Mouse (Mus musculus): Measurements from ENCODE around the gene Gm4981. TPM values are rescaled to one million over a fixed set of nuclear protein-coding genes. Genes with fewer than 3 reads are reported as not detected.

The Gm4981 gene
- polyA plus RNA-seq, 1 experiment from 2014 or later: not detected

DNA sequence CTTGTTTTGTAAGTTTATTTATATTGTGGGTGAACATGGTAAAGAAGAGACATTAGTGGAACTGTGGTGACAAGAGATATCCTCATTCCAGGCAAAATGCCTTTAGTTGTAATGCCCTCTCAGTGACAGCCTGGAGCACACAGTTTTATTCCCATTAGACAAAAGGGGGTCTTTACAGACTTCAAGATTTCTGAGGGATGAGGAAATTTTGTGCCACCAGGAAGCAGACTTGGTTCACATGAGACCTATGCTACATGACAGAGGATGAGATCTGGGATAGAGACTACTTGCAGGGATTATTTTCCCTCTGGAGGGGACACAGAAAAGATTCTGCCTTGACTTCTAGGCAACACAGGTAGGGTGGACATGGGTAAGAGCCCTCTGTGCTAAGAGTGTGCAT is 22.0 kb downstream of the Gm4981 start:
- no peaks in the 10 kb centered on the region for H3K4me1 ChIP-seq (replicated peaks; ENCODE audit: control insufficient read depth, insufficient read depth, low read length)
- no peak for DNase-seq (ENCODE audit: low spot score)
- no peak overlapping the region for H3K27ac ChIP-seq (ENCODE audit: low read depth, low read length)
- H3K36me3 ChIP-seq (ENCODE audit: control insufficient read depth, insufficient read depth, low read length): no peaks in the 10 kb centered on the region
- H3K27me3 ChIP-seq (replicated peaks; ENCODE audit: control insufficient read depth, insufficient read depth, low read length): no peaks in the 10 kb centered on the region
- H3K4me2 ChIP-seq: no peak overlapping the region
- no peak for ATAC-seq (replicated peaks; ENCODE audit: low FRiP score)
- no peak overlapping the region for H3K4me3 ChIP-seq (ENCODE audit: low read depth, low read length)
- H3K9me3 ChIP-seq (ENCODE audit: control insufficient read depth, low read length): no peaks in the 10 kb centered on the region
- no peak overlapping the region for H3K9ac ChIP-seq (ENCODE audit: low read depth, low read length)

DNA sequence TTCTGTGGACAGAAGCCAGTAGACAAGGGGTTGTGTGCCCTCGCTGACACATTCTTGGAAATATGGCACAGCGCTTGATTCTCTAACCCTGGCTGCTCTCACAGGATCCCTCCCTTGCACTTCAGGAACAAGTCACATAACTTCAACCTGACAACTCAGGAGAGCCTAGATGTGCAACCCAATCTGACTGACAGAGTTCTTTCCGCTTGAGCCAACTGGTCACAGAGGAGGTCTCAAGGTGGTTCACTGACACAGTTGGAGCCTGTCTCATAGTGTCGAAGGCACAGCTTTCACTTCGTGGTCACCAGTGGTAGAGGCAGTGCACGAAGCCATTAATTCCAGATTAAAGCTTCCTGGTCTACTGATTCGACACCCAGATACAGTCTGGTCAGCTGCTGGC is 24.3 kb downstream of the Gm4981 start:
- WGBS: 68% methylated on average over 7 of the region's 7 CpGs

DNA sequence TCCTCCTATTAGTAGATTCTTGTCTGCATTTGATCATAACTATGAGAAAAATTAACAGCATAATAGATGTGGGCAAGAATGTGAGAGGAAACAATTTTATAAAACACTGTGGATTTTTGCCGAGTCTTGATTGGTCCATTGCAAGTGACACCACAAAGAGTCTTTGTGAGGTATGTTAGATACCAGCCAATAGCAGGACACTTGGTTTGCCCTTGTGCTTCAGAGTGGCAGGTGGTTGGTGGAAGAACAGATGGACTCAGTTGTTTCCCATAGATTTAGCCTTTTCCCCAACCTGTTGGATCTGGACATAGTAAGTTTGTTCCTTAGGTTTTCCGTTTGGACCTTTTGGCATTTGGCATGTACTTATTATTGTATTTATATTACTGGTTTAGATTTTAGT is 25.3 kb downstream of the Gm4981 start:
- no peak overlapping the region for H3K4me3 ChIP-seq (ENCODE audit: low read depth, low read length)
- WGBS: 86% methylated on average over 2 of the region's 2 CpGs

More for the DNA sequence above, 24.3 kb downstream of the Gm4981 start:
- Histone ChIP-seq H3K4me1 (replicated peaks; ENCODE audit: control insufficient read depth, insufficient read depth, low read length) (no peaks in the 10 kb centered on the region), H3K4me3 (ENCODE audit: low read depth, low read length) (no peak overlapping the region), H3K9me3 (ENCODE audit: control insufficient read depth, low read length) (no peaks in the 10 kb centered on the region), H3K36me3 (ENCODE audit: control insufficient read depth, insufficient read depth, low read length) (no peaks in the 10 kb centered on the region), H3K9ac (ENCODE audit: low read depth, low read length) (no peak overlapping the region), H3K27me3 (replicated peaks; ENCODE audit: control insufficient read depth, insufficient read depth, low read length) (no peaks in the 10 kb centered on the region), H3K4me2 (no peak overlapping the region), H3K27ac (ENCODE audit: low read depth, low read length) (no peak overlapping the region)
- no peak for DNase-seq (ENCODE audit: low spot score)
- ATAC-seq (replicated peaks; ENCODE audit: low FRiP score): no peak

DNA sequence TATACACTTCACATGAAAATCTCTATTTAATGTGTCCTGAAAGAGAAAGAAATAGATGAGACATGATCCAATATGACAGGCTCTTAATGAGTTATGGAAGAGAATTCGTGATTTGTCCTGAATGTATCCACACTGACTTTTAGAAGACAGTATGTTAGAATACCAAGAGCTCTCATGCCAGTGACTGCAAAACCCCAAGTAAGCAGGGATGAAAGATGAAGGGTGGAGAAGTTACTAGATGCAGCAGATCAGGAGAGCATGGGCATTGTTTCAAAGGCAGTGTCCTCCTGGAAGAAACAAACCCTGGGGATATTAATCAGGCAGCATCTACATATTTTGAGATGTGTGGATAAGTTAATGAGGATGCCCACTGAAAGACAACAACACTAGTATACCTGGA is 26.0 kb downstream of the Gm4981 start:
- WGBS: 58% methylated on average over 1 of the region's 1 CpGs
- DNase-seq (ENCODE audit: low spot score) (no peak), ATAC-seq (replicated peaks; ENCODE audit: low FRiP score) (no peak)
- H3K4me3 ChIP-seq (ENCODE audit: low read depth, low read length): no peak overlapping the region
- H3K9me3 ChIP-seq (ENCODE audit: control insufficient read depth, low read length): 0 out of 2 replicates have a peak, but pooled peaks cover 2% of the 10 kb centered on the region
- H3K9ac ChIP-seq (ENCODE audit: low read depth, low read length): no peak overlapping the region
- no peaks in the 10 kb centered on the region for H3K4me1 ChIP-seq (replicated peaks; ENCODE audit: control insufficient read depth, insufficient read depth, low read length)
- no peak overlapping the region for H3K27ac ChIP-seq (ENCODE audit: low read depth, low read length)
- H3K27me3 ChIP-seq (replicated peaks; ENCODE audit: control insufficient read depth, insufficient read depth, low read length): no peaks in the 10 kb centered on the region
- no peak overlapping the region for H3K4me2 ChIP-seq
- H3K36me3 ChIP-seq (ENCODE audit: control insufficient read depth, insufficient read depth, low read length): no peaks in the 10 kb centered on the region

More for the DNA sequence above, 25.3 kb downstream of the Gm4981 start:
- Histone ChIP-seq H3K4me1 (replicated peaks; ENCODE audit: control insufficient read depth, insufficient read depth, low read length) (no peaks in the 10 kb centered on the region), H3K9me3 (ENCODE audit: control insufficient read depth, low read length) (0 out of 2 replicates have a peak, but pooled peaks cover 2% of the 10 kb centered on the region), H3K4me2 (no peak overlapping the region), H3K9ac (ENCODE audit: low read depth, low read length) (no peak overlapping the region), H3K27ac (ENCODE audit: low read depth, low read length) (no peak overlapping the region), H3K36me3 (ENCODE audit: control insufficient read depth, insufficient read depth, low read length) (no peaks in the 10 kb centered on the region), H3K27me3 (replicated peaks; ENCODE audit: control insufficient read depth, insufficient read depth, low read length) (no peaks in the 10 kb centered on the region)
- ATAC-seq (replicated peaks; ENCODE audit: low FRiP score): no peak
- DNase-seq (ENCODE audit: low spot score): no peak

GRCm38 (mm10) chr10:58209710-58210467 is 26.6 kb downstream of the Gm4981 start:
- DNase-seq (ENCODE audit: low spot score) (no peak), ATAC-seq (replicated peaks; ENCODE audit: low FRiP score) (no peak)
- Histone ChIP-seq H3K4me1 (replicated peaks; ENCODE audit: control insufficient read depth, insufficient read depth, low read length) (no peaks in the 10 kb centered on the region), H3K9me3 (ENCODE audit: control insufficient read depth, low read length) (0 out of 2 replicates have a peak, but pooled peaks cover 2% of the 10 kb centered on the region), H3K27ac (ENCODE audit: low read depth, low read length) (no peak overlapping the region), H3K27me3 (replicated peaks; ENCODE audit: control insufficient read depth, insufficient read depth, low read length) (no peaks in the 10 kb centered on the region), H3K9ac (ENCODE audit: low read depth, low read length) (no peak overlapping the region), H3K4me3 (ENCODE audit: low read depth, low read length) (no peak overlapping the region), H3K4me2 (no peak overlapping the region), H3K36me3 (ENCODE audit: control insufficient read depth, insufficient read depth, low read length) (no peaks in the 10 kb centered on the region)
- 58% methylated on average over 2 of the region's 2 CpGs for WGBS

DNA sequence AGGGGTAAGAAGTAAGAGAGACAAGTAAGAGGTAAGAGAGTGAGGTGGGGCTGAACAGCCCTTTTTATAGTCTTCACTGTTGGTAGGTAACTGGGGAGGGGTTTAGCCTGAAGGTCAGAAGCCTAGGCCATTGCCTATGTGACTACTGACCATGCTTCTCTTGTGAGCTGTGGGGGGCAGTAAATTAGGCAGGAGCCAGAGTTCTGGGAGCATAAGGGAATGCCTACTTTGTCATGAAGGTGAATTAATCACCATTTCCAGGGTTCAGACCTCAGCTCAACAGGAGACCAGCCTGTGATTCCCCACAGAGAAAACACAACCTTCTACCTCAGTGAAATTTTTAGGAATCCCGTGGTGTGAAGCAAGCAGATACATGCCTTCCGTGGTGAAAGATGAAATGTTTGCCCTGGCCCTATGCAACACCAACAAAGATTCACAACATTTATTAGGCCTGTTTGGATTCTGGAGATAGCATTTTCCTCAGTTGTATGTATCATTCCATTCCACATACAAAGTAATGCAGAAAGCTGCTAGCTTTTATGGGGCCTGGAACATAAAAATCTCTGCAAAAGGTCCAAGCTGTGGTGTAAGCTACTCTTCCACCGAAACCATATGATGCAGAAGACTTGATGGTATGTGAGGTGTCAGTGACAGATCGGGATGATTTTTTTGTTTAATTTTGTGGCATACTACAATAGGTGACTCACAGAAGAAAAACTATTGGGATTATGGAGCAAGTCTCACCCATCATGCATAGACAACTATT is 29.7 kb downstream of the Gm4981 start:
- WGBS: 72% methylated on average over 4 of the region's 4 CpGs
- Histone ChIP-seq H3K4me2 (no peak overlapping the region), H3K4me3 (ENCODE audit: low read depth, low read length) (no peak overlapping the region), H3K9ac (ENCODE audit: low read depth, low read length) (no peak overlapping the region), H3K9me3 (ENCODE audit: control insufficient read depth, low read length) (0 out of 2 replicates have a peak, but pooled peaks cover 2% of the 10 kb centered on the region), H3K36me3 (ENCODE audit: control insufficient read depth, insufficient read depth, low read length) (no peaks in the 10 kb centered on the region), H3K4me1 (replicated peaks; ENCODE audit: control insufficient read depth, insufficient read depth, low read length) (no peaks in the 10 kb centered on the region), H3K27ac (ENCODE audit: low read depth, low read length) (no peak overlapping the region), H3K27me3 (replicated peaks; ENCODE audit: control insufficient read depth, insufficient read depth, low read length) (no peaks in the 10 kb centered on the region)
- DNase-seq (ENCODE audit: low spot score): no peak
- no peak for ATAC-seq (replicated peaks; ENCODE audit: low FRiP score)

- H3K4me1 ChIP-seq (replicated peaks; ENCODE audit: control insufficient read depth, insufficient read depth, low read length): no peaks in the 10 kb centered on the region
- 0 out of 2 replicates have a peak, but pooled peaks cover 2% of the 10 kb centered on the region for H3K9me3 ChIP-seq (ENCODE audit: control insufficient read depth, low read length)
- no peak for ATAC-seq (replicated peaks; ENCODE audit: low FRiP score)
- H3K27ac ChIP-seq (ENCODE audit: low read depth, low read length): no peak overlapping the region
- no peaks in the 10 kb centered on the region for H3K36me3 ChIP-seq (ENCODE audit: control insufficient read depth, insufficient read depth, low read length)
- 41% methylated on average over 1 of the region's 1 CpGs for WGBS
- no peak overlapping the region for H3K4me2 ChIP-seq
- H3K9ac ChIP-seq (ENCODE audit: low read depth, low read length): no peak overlapping the region
- H3K27me3 ChIP-seq (replicated peaks; ENCODE audit: control insufficient read depth, insufficient read depth, low read length): no peaks in the 10 kb centered on the region
- no peak overlapping the region for H3K4me3 ChIP-seq (ENCODE audit: low read depth, low read length)
- DNase-seq (ENCODE audit: low spot score): no peak
Observed at GRCm38 (mm10) chr10:58205986-58206385, 30.5 kb downstream of the Gm4981 start.
